Mouse (Mus musculus) brain, embryonic 14.5 days (tissue): Measurements from ENCODE around the gene Twsg1.

Source experiments
- CTCF ChIP-seq: fragments of 200-500 bp; IDR thresholded peaks from 2 replicates; pipeline ENCODE4 v1.5.1; 2012; ENCODE audit warnings: inconsistent platforms, mild to moderate bottlenecking, moderate library complexity, borderline replicate concordance; ENCODE audit not compliant: insufficient read depth, insufficient read length; ENCODE audit errors: extremely low read depth
- POLR2A ChIP-seq: fragments of 200-500 bp; IDR thresholded peaks from 2 replicates; pipeline ENCODE4 v1.6.1; 2012; ENCODE audit warnings: mild to moderate bottlenecking, inconsistent platforms, borderline replicate concordance; ENCODE audit not compliant: poor library complexity, insufficient read depth, insufficient read length, severe bottlenecking; ENCODE audit errors: extremely low read depth

GRCm38 (mm10) chr17:65956140-65956539 lies 5.1 kb upstream of the Twsg1 start:
- TF ChIP-seq CTCF (no peak), POLR2A (no peak)
